Mouse (Mus musculus) midbrain, embryonic 16.5 days (tissue): ENCODE results near the gene Cpne9. TPM values are rescaled to one million over a fixed set of nuclear protein-coding genes. Genes with fewer than 3 reads are reported as not detected.

ENCODE experiments used
- ATAC-seq: fragments of 200-750 bp; cut with Nextera tagmentation; 2 replicates; pipeline ENCODE4 v1.8.0; 2017; ENCODE audit warnings: moderate TSS enrichment
- H3K27ac ChIP-seq: fragments of 300-500 bp; sonication (generic); 2 replicates; pipeline ENCODE4 v1.5.1; 2014; ENCODE audit warnings: mild to moderate bottlenecking, low read length, mixed read lengths
- H3K27me3 ChIP-seq: fragments of 300-500 bp; sonication (generic); 2 replicates; pipeline ENCODE4 v1.6.1; 2014; ENCODE audit warnings: low read depth, low read length, mixed read lengths; ENCODE audit not compliant: control insufficient read depth, insufficient read depth
- H3K36me3 ChIP-seq: fragments of 300-500 bp; sonication (generic); 2 replicates; pipeline ENCODE4 v1.6.1; 2014; ENCODE audit warnings: mild to moderate bottlenecking, low read length, moderate library complexity, mixed read lengths; ENCODE audit not compliant: control insufficient read depth, insufficient read depth
- H3K4me1 ChIP-seq: fragments of 300-500 bp; sonication (generic); 2 replicates; pipeline ENCODE4 v1.6.1; 2014; ENCODE audit warnings: mild to moderate bottlenecking, low read length, mixed read lengths; ENCODE audit not compliant: control insufficient read depth, insufficient read depth
- H3K4me2 ChIP-seq: fragments of 300-500 bp; sonication (generic); 2 replicates; pipeline ENCODE4 v1.6.1; 2014; ENCODE audit warnings: mild to moderate bottlenecking, low read length, mixed read lengths
- H3K4me3 ChIP-seq: fragments of 300-500 bp; sonication (generic); 2 replicates; pipeline ENCODE4 v1.5.1; 2014; ENCODE audit warnings: low read depth, mild to moderate bottlenecking, low read length, moderate library complexity, mixed read lengths
- H3K9ac ChIP-seq: fragments of 300-500 bp; sonication (generic); 2 replicates; pipeline ENCODE4 v1.6.1; 2014; ENCODE audit warnings: low read depth, low read length, mixed read lengths
- H3K9me3 ChIP-seq: fragments of 300-500 bp; sonication (generic); replicated peaks from 2 replicates; pipeline ENCODE4 v1.6.1; 2014; ENCODE audit warnings: mild to moderate bottlenecking, low read length, mixed read lengths; ENCODE audit not compliant: control insufficient read depth, poor library complexity, severe bottlenecking
- WGBS: fragments of 180-500 bp; shearing (Covaris S2); extraction: QIAGEN DNeasy Blood & Tissue Kit; methylation state at CpG from one replicate; pipeline ENCODE4 v1.1.7; 2014; 5-methylcytosine and 5-hydroxymethylcytosine counted together
- polyA plus RNA-seq: library from polyadenylated mRNA; unstranded; fragments of >200 nt; fragmentation: Nextera tagmentation; extraction: Ambion mirVana; gene quantifications from 2 replicates; pipeline ENCODE4 v1.2.1, GENCODE M21; 2015

The Cpne9 gene
- polyA plus RNA-seq = 3.9 and 4.9 TPM in 2 replicates

DNA sequence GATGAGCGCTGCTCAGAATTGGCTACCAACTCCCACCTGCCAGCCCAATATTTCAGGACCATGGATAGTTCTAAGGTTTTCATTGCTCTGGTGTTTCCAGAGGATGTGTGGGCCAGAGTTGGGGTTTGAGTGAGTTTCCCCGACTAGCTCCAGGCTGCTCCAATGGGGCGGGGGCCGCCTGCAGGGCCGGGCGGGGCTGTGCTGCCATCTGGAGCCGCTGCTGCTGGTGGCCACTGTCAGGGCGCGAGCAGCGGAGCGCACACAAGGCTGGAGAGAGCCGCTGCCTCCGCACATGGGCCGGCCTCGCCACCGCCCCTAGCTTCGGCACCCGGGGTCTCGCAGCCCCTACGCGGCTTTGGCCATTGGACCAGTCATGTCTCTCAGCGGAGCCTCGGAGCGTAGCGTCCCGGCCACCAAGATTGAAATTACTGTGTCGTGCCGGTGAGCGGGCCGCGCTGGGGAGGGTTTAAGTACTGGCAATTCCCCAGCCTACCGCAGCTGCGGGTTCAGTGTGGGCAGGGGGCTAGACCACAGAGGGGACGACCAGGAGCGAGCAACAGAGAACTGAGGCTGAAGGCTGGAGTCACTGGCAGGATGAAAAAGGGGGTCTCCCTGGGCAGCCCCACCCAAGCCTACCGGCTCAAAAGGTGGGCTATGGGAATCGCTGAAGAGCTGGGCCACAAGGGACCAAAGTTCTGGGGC lies at the start of gene Cpne9:
Cpne9 (plus strand) TSS at position 207 of the 702 bp plus-strand sequence.
- H3K27ac ChIP-seq = no peak within 1 kb of the TSS
- peak within 1 kb of the TSS; percentile 44 for H3K4me3 ChIP-seq
- peak within 1 kb of the TSS; percentile 66 for H3K9ac ChIP-seq
- peak within 1 kb of the TSS; percentile 83 for H3K4me2 ChIP-seq
- H3K4me1 ChIP-seq = peaks cover 12% of the 10 kb centered on the region
- peaks cover 18% of the 10 kb centered on the region for H3K36me3 ChIP-seq
- WGBS = under 1% methylated on average over 37 of the region's 37 CpGs
- no peaks in the 10 kb centered on the region for H3K9me3 ChIP-seq
- ATAC-seq = peak; percentile 63
- peaks cover 26% of the 10 kb centered on the region for H3K27me3 ChIP-seq

DNA sequence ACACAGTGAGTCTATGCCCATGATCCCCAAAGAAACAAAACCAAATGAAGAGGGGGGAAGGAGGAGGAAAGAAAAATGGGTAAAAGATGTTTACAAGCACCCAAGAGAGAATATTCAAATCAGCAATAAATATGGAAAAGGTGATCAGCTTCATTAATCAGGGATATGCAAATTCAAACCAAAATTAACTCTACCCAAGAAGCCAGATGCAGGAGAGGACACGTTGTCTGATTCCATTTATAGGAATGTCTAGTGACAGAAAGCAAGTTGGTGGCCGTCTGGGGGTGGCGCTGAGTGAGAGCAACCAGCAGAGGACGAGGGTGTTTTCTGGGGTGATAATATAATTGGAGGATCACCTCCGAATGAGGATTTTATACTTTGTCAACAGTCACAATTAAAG lies 47.0 kb upstream of the Cpne9 start:
- H3K27me3 ChIP-seq = no peaks in the 10 kb centered on the region
- 71% methylated on average over 5 of the region's 5 CpGs for WGBS
- no peak overlapping the region for H3K9ac ChIP-seq
- no peak overlapping the region for H3K27ac ChIP-seq
- no peaks in the 10 kb centered on the region for H3K9me3 ChIP-seq
- no peak overlapping the region for H3K4me3 ChIP-seq
- H3K4me1 ChIP-seq = peaks cover 15% of the 10 kb centered on the region
- ATAC-seq = no peak
- no peak overlapping the region for H3K4me2 ChIP-seq
- no peaks in the 10 kb centered on the region for H3K36me3 ChIP-seq

DNA sequence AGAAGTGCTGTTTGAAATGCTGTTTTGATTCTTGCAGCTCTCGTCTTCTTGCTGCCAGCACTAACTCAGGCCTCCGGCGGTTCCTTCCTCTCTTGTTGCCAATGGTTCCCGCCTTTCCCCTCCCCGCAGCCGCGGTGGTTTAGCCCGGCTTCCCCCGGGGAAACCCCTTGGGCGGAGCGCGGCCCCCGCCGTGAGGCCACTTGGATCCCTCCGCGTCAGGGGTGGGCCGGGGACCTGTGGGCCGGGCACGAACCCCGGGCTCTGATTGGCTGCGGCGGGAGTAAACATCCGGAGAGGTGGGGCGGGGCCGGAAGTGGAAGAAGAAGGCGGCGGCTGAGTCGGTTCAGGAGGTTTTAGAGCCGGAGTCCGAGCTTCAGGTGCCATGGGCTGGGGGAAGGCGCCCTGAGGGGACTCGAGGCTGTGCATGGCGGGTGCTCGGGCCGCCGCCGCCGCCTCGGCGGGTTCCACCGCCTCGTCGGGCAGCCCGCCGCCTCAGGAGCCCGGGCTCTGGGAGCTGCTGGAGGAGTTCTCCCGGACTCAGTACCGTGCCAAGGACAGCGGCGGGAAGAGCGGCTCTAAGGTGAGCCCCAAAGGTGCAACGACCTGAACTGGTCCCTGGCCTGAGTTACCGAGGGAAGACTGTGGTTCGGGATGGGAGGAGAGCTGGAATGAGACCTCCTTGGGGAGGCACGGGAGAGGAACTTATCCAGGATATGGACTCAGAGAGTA lies 44.4 kb upstream of the Cpne9 start, which contains the start of gene Mtmr14:
Mtmr14 (plus strand) TSS at position 302 of the 729 bp plus-strand sequence.
- WGBS = under 1% methylated on average over 48 of the region's 55 CpGs
- Histone ChIP-seq H3K4me1 (peaks cover 15% of the 10 kb centered on the region), H3K27me3 (no peaks in the 10 kb centered on the region), H3K27ac (peak within 1 kb of the TSS; percentile 71), H3K4me3 (peak within 1 kb of the TSS; percentile 92), H3K9me3 (no peaks in the 10 kb centered on the region), H3K9ac (peak within 1 kb of the TSS; percentile 83), H3K4me2 (peak within 1 kb of the TSS; percentile 90), H3K36me3 (no peaks in the 10 kb centered on the region)
- ATAC-seq = peak; percentile 98

DNA sequence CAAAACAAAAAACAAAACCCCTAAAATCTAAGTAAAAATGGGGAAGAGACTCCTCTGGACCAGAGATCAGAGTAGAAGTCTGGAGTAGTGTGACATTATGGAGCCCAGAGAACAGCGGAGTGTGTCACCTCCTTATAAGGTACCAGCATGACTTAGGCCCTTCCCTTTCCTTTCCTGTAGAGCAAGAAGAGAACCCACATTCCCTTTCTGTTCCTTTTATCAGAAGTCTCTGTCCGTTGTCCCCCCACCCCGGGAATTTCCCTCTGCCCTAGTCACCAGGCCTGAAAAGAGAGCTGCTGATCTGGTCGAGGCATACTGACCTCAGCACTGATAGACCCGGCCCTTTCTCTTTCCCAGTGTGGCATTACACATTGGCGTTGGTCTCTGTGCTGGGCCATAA lies 43.7 kb upstream of the Cpne9 start:
- H3K4me3 ChIP-seq = peak overlapping the region; percentile 92
- 49% methylated on average over 6 of the region's 6 CpGs for WGBS
- H3K27me3 ChIP-seq = no peaks in the 10 kb centered on the region
- peak overlapping the region; percentile 90 for H3K4me2 ChIP-seq
- no peak overlapping the region for H3K27ac ChIP-seq
- no peaks in the 10 kb centered on the region for H3K36me3 ChIP-seq
- no peaks in the 10 kb centered on the region for H3K9me3 ChIP-seq
- peak overlapping the region; percentile 83; the same call in 1 of the 2 replicates for H3K9ac ChIP-seq
- ATAC-seq = peak; percentile 9; the same call in 1 of the 2 replicates
- peaks cover 15% of the 10 kb centered on the region for H3K4me1 ChIP-seq

DNA sequence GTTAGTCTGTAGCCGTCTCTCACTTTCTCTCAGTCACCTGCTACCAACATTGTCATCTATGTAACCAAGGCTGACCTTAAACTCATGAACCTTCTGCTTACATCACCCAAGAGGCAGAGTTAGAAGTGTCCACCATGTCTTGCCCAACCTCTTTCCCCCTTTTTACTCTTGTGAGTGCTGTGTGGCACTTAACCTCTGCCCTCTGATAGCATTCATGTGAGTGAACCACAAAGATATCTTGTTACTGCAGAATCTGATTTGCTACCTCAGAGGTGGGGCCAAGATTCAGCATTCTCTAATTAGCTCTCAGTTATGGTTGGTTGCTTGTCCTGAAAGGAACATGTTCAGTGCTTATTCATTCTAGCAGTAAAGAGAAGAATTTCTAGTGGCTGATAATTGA lies 39.4 kb upstream of the Cpne9 start:
- Histone ChIP-seq H3K9ac (no peak overlapping the region), H3K4me1 (peaks cover 12% of the 10 kb centered on the region)
- 91% methylated on average over 1 of the region's 1 CpGs for WGBS

DNA sequence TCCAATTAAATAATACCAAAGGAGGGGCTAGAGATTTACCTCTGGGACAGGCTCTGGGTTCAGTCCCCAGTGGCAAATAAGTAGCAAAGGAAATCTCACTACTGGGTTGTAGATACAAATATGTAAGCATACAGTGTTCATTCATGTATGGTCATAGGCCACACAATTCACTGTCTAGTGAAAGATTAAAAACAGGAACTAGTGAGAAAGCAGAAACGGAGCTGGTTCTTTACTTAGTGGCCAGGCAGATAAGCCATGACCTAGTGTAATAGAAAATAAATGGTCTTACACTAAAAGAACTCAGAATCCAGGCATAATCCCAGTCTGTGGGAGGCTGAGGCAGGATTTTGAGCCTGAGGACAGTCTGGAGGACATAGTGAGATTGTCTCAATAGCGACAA lies 36.5 kb upstream of the Cpne9 start:
- WGBS = 91% methylated on average over 2 of the region's 2 CpGs
- Histone ChIP-seq H3K9me3 (no peaks in the 10 kb centered on the region), H3K27ac (no peak overlapping the region), H3K27me3 (no peaks in the 10 kb centered on the region), H3K4me3 (no peak overlapping the region), H3K4me1 (no peaks in the 10 kb centered on the region), H3K4me2 (no peak overlapping the region), H3K36me3 (0 out of 2 replicates have a peak, but pooled peaks cover 4% of the 10 kb centered on the region), H3K9ac (no peak overlapping the region)
- ATAC-seq = no peak

More for the DNA sequence above, 39.4 kb upstream of the Cpne9 start:
- Histone ChIP-seq H3K27me3 (no peaks in the 10 kb centered on the region), H3K27ac (no peak overlapping the region), H3K4me3 (no peak overlapping the region), H3K36me3 (0 out of 2 replicates have a peak, but pooled peaks cover 4% of the 10 kb centered on the region), H3K9me3 (no peaks in the 10 kb centered on the region), H3K4me2 (no peak overlapping the region)
- ATAC-seq = no peak

DNA sequence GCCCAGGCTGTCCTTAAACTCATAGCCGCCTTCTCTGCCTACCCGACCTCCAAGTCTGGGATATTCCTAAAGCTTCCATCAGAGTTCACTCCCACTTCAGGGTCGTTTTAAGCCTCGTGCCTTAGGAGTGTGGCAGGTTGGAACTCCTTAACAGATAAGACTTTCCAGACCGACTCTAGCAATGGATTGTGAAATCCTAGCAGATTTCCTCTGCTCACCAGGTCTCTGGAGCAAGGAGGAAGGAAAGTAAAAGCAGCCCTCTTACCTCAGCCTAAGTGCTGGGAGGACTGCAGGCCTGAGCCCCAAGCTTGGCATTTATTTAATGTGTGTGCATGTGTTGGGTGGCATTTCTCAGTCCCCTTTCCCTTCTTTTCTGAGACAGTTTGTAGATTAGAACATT lies 31.3 kb upstream of the Cpne9 start:
- no peak for ATAC-seq
- peaks cover 22% of the 10 kb centered on the region for H3K36me3 ChIP-seq

DNA sequence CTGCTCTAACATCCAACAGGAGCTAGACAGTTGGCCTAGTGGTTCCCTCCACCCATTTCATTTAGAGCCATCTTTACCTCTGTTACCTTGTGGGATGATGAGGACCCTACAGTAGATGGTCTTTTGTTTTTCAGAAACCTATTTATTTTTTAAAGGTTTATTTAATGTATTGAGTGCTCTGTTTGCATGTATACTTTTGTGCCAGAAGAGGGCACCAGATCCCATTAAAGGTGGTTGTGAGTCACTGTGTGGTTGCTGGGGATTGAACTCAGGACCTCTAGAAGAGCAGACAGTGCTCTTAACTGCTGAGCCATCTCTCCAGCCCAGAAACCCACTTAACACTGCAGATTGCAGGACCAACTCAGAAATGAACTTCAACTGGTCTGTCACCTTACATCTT lies 30.2 kb upstream of the Cpne9 start:
- Histone ChIP-seq H3K4me1 (no peaks in the 10 kb centered on the region), H3K9ac (no peak overlapping the region)

More for the DNA sequence above, 31.3 kb upstream of the Cpne9 start:
- H3K9me3 ChIP-seq = no peaks in the 10 kb centered on the region
- no peak overlapping the region for H3K27ac ChIP-seq
- H3K4me2 ChIP-seq = no peak overlapping the region
- no peak overlapping the region for H3K4me3 ChIP-seq
- no peak overlapping the region for H3K9ac ChIP-seq
- no peaks in the 10 kb centered on the region for H3K27me3 ChIP-seq
- H3K4me1 ChIP-seq = no peaks in the 10 kb centered on the region
- WGBS = 89% methylated on average over 5 of the region's 5 CpGs

DNA sequence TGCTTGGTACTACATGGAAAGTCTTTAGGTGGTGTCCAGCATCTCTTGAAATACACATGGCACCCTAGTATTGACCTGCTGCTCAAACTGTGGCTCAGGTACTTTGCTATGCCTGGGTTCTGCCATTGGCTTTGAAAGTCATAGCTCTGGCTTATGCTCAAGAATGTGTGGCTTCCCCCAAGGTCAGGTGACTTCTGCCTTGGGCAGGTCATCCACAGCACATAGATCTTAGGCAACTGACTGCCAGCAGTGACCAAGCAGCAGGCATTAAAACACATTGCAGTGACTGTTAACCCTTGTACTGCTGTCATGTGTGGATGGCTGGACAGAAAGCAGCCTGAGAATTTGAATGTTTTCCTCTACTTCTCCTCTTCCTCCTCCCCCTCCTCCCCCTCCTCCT lies 27.2 kb upstream of the Cpne9 start:
- no peak overlapping the region for H3K9ac ChIP-seq
- H3K4me2 ChIP-seq = no peak overlapping the region
- no peaks in the 10 kb centered on the region for H3K27me3 ChIP-seq
- no peaks in the 10 kb centered on the region for H3K9me3 ChIP-seq
- no peak overlapping the region for H3K27ac ChIP-seq
- H3K36me3 ChIP-seq = peaks cover 36% of the 10 kb centered on the region
- no peak for ATAC-seq
- H3K4me1 ChIP-seq = no peaks in the 10 kb centered on the region
- no peak overlapping the region for H3K4me3 ChIP-seq

More for the DNA sequence above, 30.2 kb upstream of the Cpne9 start:
- Histone ChIP-seq H3K27ac (no peak overlapping the region), H3K4me3 (no peak overlapping the region), H3K36me3 (peaks cover 25% of the 10 kb centered on the region), H3K9me3 (no peaks in the 10 kb centered on the region), H3K27me3 (no peaks in the 10 kb centered on the region), H3K4me2 (no peak overlapping the region)
- no peak for ATAC-seq
